Mouse (Mus musculus): ENCODE results near the gene Srpk1. TPM values are rescaled to one million over a fixed set of nuclear protein-coding genes. Genes with fewer than 3 reads are reported as not detected.

The Srpk1 gene
- total RNA-seq (2023) = 10 to 100 TPM; 53.0 to 54.9 TPM

DNA sequence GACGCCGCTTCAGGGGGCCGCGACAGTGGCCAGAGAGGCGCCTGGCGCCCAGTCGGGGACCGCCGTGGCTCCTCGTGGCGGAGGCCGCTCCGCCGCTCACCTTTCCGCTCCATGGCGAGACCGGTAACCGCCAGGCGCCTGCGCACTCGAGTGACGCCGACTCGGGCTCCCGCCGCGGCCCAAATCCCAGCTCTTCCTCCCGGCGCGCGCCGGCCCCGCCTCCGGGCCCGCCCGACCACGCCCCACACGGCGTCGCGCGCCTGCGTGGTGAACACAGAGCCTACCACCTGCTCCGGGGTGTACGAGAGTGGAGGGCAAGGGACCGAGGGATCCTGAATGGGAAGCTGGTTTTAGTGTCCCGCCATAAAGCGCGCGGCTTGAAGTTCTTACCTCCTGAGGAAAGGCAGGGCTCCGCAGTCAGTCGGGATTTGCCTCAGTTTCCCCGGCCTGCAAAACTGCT, at the start of gene Srpk1:
Gene Srpk1 (minus strand): TSS at position 410 of the 460 bp plus-strand sequence.

GRCm38 (mm10) chr17:28575244-28576125, 47.0 kb downstream of the Srpk1 start, which contains the start of gene Lhfpl5:
Gene Lhfpl5, plus strand, starts transcription at chr17:28575641.

DNA sequence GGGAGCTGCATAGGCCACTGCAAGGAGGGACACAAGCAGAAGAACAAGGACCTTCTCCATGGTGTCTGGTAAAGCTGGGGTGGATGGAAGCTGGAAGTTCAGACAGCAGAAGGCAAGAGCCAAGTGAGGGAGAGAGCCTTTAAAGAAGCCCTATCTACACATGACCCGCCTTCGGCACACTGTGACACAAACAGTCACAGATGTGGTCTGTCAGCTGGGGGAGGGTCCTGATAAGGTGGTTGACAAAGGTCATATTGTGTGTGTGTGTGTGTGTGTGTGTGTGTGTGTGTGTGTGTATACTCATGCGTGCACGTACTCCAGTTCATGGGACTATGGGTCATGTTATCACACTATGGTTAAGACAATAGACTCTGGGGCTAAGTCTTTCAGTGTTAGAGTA, 61.9 kb downstream of the Srpk1 start, which contains the start of gene Clps:
Gene Clps (minus strand): TSS at position 169 of the 400 bp plus-strand sequence.

GRCm38 (mm10) chr17:28549111-28549510, 73.4 kb downstream of the Srpk1 start, which contains the start of gene Clpsl2:
Gene Clpsl2, plus strand, starts transcription at chr17:28549411.

Other genes starting within 250 kb of the Srpk1 start
- gene Fkbp5, start 105.2 kb downstream of the Srpk1 start, total RNA-seq (2023) = 10 to 100 TPM; 23.0 to 29.0 TPM
- gene Armc12, start 91.9 kb downstream of the Srpk1 start, total RNA-seq (2023) = not detected
- not detected for gene Clpsl2, start 73.3 kb downstream of the Srpk1 start, total RNA-seq (2023)
- gene Clps, start 61.9 kb downstream of the Srpk1 start, total RNA-seq (2023) = 1 to 10 TPM in 1 of 2 experiments, not detected in 1; 3.6 TPM
- gene Lhfpl5, start 47.1 kb downstream of the Srpk1 start, total RNA-seq (2023) = not detected
- under 1 TPM in 1 of 2 experiments, not detected in 1; 0.63 TPM for gene Slc26a8, start 67.5 kb upstream of the Srpk1 start, total RNA-seq (2023)
- 100 to 1,000 TPM; 282 to 297 TPM for gene Mapk14, start 68.6 kb upstream of the Srpk1 start, total RNA-seq (2023)
- 10 to 100 TPM; 22.7 to 23.6 TPM for gene AC170998.1, start 103.4 kb upstream of the Srpk1 start, total RNA-seq (2023)
- gene Mapk13, start 146.6 kb upstream of the Srpk1 start, total RNA-seq (2023) = 1 to 10 TPM; 4.6 to 5.9 TPM
- 10 to 100 TPM; 42.3 to 46.6 TPM for gene Brpf3, start 178.4 kb upstream of the Srpk1 start, total RNA-seq (2023)
- not detected for gene Pnpla1, start 235.7 kb upstream of the Srpk1 start, total RNA-seq (2023)